Mouse (Mus musculus): ENCODE measurements around the gene Hist1h2bl. TPM values are rescaled to one million over a fixed set of nuclear protein-coding genes. Genes with fewer than 3 reads are reported as not detected.
A peak's percentile ranks its signal among the peaks of the same experiment; 100 is the strongest.
"Not testable (repeated sequence)": the region's sequence is repeated elsewhere in the genome, so short reads cannot be mapped to it uniquely, and the experiment has no call there.

The Hist1h2bl gene
- 3.6 TPM in 1 of 2 replicates, not detected in the other for polyA plus RNA-seq (2012; ENCODE audit: insufficient read depth, low replicate concordance)

DNA sequence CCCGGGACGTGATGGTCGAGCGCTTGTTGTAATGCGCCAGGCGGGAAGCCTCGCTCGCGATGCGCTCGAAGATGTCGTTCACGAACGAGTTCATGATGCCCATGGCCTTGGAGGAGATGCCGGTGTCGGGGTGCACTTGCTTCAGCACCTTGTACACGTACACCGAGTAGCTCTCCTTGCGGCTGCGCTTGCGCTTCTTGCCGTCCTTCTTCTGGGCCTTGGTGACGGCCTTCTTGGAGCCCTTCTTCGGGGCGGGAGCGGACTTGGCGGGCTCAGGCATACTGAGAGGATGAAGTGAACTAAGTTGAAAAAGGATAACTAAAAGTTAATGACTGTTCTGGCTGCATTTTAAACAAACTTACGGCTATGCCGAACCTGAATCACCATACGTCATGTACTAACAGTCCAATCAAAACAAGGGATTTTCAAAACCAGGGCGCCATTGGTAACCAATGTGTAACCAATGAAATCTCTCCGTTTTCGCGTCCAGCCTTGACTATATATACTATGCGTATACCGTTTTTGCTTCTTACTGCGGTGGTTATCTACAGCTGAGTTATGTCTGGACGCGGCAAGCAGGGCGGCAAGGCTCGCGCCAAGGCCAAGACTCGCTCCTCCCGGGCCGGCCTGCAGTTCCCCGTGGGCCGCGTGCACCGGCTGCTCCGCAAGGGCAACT is at the start of gene Hist1h2bl, which contains the start of gene Hist1h2ai:
Gene Hist1h2bl, minus strand, starts transcription at position 280 of the 676 bp plus-strand sequence.
Gene Hist1h2ai, plus strand, starts transcription at position 559 of the 676 bp plus-strand sequence.
- peak within 1 kb of the TSS; percentile 89 for H3K4me3 ChIP-seq (replicated peaks)
- H3K4me1 ChIP-seq, result peaks cover 55% of the 10 kb centered on the region
- H3K9me3 ChIP-seq; H3K27me3 ChIP-seq (replicated peaks); H3K36me3 ChIP-seq (replicated peaks; ENCODE audit: low read length): not testable (repeated sequence)

DNA sequence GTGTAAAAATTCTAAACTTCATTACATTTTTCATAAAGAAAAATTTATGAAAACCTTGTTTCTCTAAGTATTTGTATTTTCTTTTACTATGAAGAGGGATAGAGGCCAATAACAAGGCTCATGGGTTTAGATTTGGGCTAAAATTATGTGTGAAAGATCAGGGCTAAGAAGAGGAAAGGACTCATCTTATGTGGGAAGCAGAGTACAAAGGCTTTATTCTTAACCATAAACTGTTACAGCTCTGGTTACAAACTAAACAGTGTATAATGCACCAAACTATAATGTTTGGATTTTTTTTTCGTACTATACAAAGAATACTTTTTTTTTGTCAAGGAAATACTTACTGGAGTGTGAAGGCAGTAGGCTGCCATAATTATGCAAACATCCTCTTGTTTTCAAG is 39.8 kb upstream of the Hist1h2bl start:
- Histone ChIP-seq H3K27me3 (replicated peaks) (no peaks in the 10 kb centered on the region), H3K36me3 (replicated peaks; ENCODE audit: low read length) (no peaks in the 10 kb centered on the region), H3K4me1 (peaks cover 36% of the 10 kb centered on the region), H3K4me3 (replicated peaks) (no peak overlapping the region), H3K9me3 (no peaks in the 10 kb centered on the region)
- TF ChIP-seq GATA1 (IDR thresholded peaks at IDR 0.05; ENCODE audit: borderline replicate concordance, low read length), result no peak
- TF ChIP-seq FLI1 (IDR thresholded peaks at IDR 0.05; ENCODE audit: low read length), result no peak

DNA sequence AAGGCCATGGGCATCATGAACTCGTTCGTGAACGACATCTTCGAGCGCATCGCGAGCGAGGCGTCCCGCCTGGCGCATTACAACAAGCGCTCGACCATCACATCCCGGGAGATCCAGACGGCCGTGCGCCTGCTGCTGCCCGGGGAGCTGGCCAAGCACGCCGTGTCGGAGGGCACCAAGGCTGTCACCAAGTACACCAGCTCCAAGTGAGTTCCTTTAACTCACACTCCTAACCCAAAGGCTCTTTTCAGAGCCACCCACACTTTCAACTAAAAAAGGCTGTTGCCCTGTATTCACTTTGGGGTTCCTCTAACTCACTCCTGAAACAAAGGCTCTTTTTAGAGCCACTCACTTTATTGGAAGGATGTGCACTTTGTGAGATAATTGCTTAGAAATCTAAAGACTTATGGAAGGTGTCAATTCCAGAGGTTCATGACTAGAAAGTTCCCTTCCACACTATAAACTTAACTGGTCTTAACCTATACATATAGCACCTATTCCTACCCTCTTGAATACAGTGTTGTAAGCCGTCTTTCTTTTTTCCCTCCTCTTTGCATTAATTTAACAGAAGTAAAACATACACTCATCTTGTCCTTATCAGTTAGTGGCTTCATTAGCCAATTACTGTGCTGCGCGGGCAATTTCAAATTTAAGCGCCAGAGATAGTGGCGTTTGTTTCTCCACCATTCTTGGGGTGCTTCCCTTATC is 38.5 kb upstream of the Hist1h2bl start:
- H3K27me3 ChIP-seq (replicated peaks); H3K36me3 ChIP-seq (replicated peaks; ENCODE audit: low read length); H3K9me3 ChIP-seq: not testable (repeated sequence)
- peak overlapping the region; percentile 85 for H3K4me3 ChIP-seq (replicated peaks)
- peaks cover 49% of the 10 kb centered on the region for H3K4me1 ChIP-seq

DNA sequence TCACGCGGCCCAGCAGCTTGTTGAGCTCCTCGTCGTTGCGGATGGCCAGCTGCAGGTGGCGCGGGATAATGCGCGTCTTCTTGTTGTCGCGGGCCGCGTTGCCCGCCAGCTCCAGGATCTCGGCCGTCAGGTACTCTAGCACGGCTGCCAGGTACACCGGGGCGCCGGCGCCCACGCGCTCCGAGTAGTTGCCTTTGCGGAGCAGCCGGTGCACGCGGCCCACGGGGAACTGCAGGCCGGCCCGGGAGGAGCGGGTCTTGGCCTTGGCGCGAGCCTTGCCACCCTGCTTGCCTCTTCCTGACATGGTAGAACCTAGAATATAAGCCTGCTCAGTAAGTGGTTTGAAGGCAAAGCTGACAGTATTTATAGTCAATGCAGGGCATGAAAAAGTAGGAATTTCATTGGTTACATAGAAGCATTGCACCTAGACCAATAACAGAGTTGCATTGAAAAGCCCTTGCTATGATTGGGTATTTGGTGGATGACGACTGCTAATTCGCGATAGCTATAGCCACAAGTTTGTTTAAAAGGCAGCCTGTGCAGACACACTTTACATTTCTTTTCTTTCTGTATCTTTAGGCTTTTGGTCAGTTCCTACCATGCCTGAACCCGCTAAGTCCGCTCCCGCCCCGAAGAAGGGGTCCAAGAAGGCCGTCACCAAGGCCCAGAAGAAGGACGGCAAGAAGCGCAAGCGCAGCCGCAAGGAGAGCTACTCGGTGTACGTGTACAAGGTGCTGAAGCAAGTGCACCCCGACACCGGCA is 37.8 kb upstream of the Hist1h2bl start, which contains the start of the genes Hist1h2ak and Hist1h2bn:
Gene Hist1h2ak, minus strand, starts transcription at position 304 of the 762 bp plus-strand sequence.
Gene Hist1h2bn, plus strand, starts transcription at position 600 of the 762 bp plus-strand sequence.
- Histone ChIP-seq H3K4me3 (replicated peaks) (peak within 1 kb of the TSS; percentile 88), H3K4me1 (peaks cover 51% of the 10 kb centered on the region)
- not testable (repeated sequence) for H3K9me3 ChIP-seq; H3K36me3 ChIP-seq (replicated peaks; ENCODE audit: low read length); H3K27me3 ChIP-seq (replicated peaks)

DNA sequence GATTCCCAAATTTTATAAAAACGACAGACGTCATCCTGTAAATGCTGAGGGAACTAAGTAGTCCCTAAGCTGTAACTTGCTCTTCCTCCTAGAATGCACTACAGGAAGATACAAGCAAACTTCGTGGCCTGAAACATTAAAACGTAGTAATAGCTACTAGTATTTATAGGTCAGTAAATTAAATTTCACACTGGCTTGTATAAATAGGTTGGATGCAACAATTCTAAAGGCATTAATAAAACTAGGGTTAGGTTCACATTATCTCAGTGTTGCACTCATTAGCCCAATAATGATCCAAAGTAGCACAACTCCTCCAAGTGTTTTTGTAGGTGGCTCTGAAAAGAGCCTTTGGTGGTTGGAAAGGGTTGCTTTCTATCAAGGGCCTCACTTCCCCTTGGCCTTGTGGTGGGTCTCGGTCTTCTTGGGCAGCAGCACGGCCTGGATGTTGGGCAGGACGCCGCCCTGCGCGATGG is 37.1 kb upstream of the Hist1h2bl start:
- H3K9me3 ChIP-seq, result no peaks in the 10 kb centered on the region
- H3K36me3 ChIP-seq (replicated peaks; ENCODE audit: low read length), result no peaks in the 10 kb centered on the region
- H3K27me3 ChIP-seq (replicated peaks), result no peaks in the 10 kb centered on the region
- H3K4me3 ChIP-seq (replicated peaks), result peak overlapping the region; percentile 86
- peaks cover 54% of the 10 kb centered on the region for H3K4me1 ChIP-seq
- TF ChIP-seq FLI1 (IDR thresholded peaks at IDR 0.05; ENCODE audit: low read length) (no peak), GATA1 (IDR thresholded peaks at IDR 0.05; ENCODE audit: borderline replicate concordance, low read length) (no peak)

DNA sequence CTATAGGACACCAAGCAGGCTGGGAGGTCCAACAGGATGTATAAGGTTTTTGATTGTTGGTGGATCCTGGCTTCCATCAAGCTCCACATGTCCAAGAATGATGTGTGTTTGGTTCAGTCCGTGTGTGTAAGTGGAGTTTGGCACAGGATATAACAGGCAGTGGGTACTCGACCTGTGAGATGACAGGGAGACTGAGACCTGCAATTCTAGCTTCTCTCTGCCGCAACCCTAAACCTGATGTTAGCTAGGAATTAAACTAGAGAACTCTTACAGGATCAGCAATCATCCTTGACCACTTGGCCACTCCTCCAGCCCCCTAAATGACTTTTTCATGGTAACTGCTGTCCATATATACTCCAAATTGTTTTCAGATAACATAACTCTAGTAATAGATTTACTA is 36.4 kb upstream of the Hist1h2bl start:
- Histone ChIP-seq H3K36me3 (replicated peaks; ENCODE audit: low read length) (no peaks in the 10 kb centered on the region), H3K27me3 (replicated peaks) (no peaks in the 10 kb centered on the region), H3K4me1 (peaks cover 58% of the 10 kb centered on the region), H3K4me3 (replicated peaks) (peak overlapping the region; percentile 39), H3K9me3 (no peaks in the 10 kb centered on the region)
- no peak for TF ChIP-seq FLI1 (IDR thresholded peaks at IDR 0.05; ENCODE audit: low read length)

DNA sequence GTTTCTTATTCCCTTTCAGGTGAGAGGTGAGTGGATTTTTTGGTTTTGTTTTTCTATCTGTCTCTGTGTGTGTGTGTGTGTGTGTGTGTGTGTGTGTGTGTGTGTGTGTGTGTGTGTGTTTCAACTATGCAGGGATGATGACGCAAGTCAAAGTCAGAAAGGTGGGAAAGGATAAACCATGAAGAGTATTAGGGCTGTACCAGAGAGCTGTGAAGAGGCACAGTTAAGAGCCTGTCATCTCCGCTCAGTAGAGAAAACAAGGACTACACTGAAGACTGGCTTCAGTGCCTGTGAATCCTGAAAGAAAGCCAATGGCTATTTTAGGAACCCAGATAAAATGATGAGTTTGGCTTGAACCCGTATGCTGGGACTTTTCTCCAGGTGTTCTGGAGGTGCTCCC is 35.9 kb upstream of the Hist1h2bl start:
- TF ChIP-seq FLI1 (IDR thresholded peaks at IDR 0.05; ENCODE audit: low read length) (no peak), GATA1 (IDR thresholded peaks at IDR 0.05; ENCODE audit: borderline replicate concordance, low read length) (no peak)
- peaks cover 60% of the 10 kb centered on the region for H3K4me1 ChIP-seq

DNA sequence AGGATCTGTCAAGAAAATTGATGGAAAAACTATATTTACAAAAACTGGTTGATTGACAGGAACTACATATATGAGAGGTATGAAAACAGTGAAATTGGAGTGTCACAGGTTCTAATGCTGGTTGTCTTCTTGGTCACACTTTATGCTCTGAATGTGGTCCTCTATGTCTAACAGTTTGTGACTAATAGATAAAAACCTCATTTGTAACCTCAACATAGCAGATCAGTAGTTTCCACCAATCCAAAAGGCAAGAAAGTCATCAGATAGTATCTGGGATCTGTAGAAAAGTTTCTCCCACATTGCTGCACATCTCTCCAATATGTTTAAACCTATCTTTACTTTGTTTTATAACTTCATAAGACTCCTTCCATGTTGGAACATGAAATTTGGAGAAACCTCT is 35.5 kb upstream of the Hist1h2bl start:
- TF ChIP-seq GATA1 (IDR thresholded peaks at IDR 0.05; ENCODE audit: borderline replicate concordance, low read length) (no peak), FLI1 (IDR thresholded peaks at IDR 0.05; ENCODE audit: low read length) (no peak)
- Histone ChIP-seq H3K4me3 (replicated peaks) (no peak overlapping the region), H3K27me3 (replicated peaks) (no peaks in the 10 kb centered on the region), H3K36me3 (replicated peaks; ENCODE audit: low read length) (no peaks in the 10 kb centered on the region), H3K9me3 (no peaks in the 10 kb centered on the region), H3K4me1 (peaks cover 60% of the 10 kb centered on the region)

More for the DNA sequence above, 35.9 kb upstream of the Hist1h2bl start:
- Histone ChIP-seq H3K9me3 (no peaks in the 10 kb centered on the region), H3K4me3 (replicated peaks) (no peak overlapping the region), H3K36me3 (replicated peaks; ENCODE audit: low read length) (no peaks in the 10 kb centered on the region), H3K27me3 (replicated peaks) (no peaks in the 10 kb centered on the region)

DNA sequence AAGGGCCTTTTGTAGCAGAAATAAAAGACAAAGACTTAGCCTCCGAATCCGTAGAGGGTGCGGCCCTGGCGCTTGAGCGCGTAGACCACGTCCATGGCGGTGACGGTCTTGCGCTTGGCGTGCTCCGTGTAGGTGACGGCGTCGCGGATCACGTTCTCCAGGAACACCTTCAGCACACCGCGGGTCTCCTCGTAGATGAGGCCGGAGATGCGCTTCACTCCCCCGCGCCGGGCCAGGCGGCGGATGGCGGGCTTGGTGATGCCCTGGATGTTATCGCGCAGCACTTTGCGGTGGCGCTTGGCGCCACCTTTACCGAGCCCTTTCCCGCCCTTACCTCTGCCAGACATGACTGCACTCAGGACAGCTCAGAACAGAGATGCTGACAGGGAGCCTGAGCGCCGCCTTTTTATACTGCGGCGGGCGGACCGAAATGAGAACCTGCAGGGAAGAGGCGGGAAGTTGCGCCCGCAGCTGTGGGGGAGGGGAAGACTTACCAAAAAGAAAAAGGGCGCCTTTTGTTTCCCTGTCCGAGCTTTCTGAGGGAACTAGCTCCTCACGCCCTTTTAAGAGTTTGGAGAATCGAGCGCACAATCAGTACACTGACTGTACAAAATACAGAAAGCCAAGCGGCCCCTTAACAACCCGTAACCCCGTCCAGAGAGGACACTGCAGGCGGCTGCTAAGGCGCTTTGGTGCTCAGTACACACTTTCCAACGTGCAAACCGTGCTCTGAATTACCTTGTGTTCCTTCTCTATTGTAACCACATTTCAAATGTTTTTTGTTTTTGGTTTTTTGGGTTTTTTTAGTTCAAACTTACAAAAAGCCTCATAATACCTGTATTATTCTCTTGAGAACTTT is 34.4 kb upstream of the Hist1h2bl start, which contains the start of gene Hist1h4k:
Gene Hist1h4k, minus strand, starts transcription at position 347 of the 859 bp plus-strand sequence.
- not testable (repeated sequence) for H3K36me3 ChIP-seq (replicated peaks; ENCODE audit: low read length); H3K27me3 ChIP-seq (replicated peaks); H3K9me3 ChIP-seq
- Histone ChIP-seq H3K4me3 (replicated peaks) (peak within 1 kb of the TSS; percentile 87), H3K4me1 (peaks cover 60% of the 10 kb centered on the region)
